Mouse (Mus musculus) hindbrain, embryonic 15.5 days (tissue): Measurements from ENCODE around the gene Reck. TPM values are rescaled to one million over a fixed set of nuclear protein-coding genes. Genes with fewer than 3 reads are reported as not detected.

Source experiments
- ATAC-seq: fragments of 200-750 bp; cut with Nextera tagmentation; 2 replicates; pipeline ENCODE4 v1.8.0; 2017; ENCODE audit warnings: low read depth, moderate number of reproducible peaks, moderate TSS enrichment; ENCODE audit not compliant: low FRiP score
- H3K27ac ChIP-seq: fragments of 300-500 bp; sonication (generic); replicated peaks from 2 replicates; pipeline ENCODE4 v1.5.1; 2015; ENCODE audit warnings: mild to moderate bottlenecking, inconsistent platforms
- H3K27me3 ChIP-seq: fragments of 300-500 bp; sonication (generic); 2 replicates; pipeline ENCODE4 v1.6.1; 2015; ENCODE audit warnings: control low read depth, inconsistent platforms
- H3K36me3 ChIP-seq: fragments of 300-500 bp; sonication (generic); 2 replicates; pipeline ENCODE4 v1.6.1; 2015; ENCODE audit warnings: control low read depth, inconsistent platforms
- H3K4me1 ChIP-seq: fragments of 300-500 bp; sonication (generic); replicated peaks from 2 replicates; pipeline ENCODE4 v1.6.1; 2015; ENCODE audit warnings: control low read depth, inconsistent platforms
- H3K4me2 ChIP-seq: fragments of 300-500 bp; sonication (generic); 2 replicates; pipeline ENCODE4 v1.6.1; 2015; ENCODE audit warnings: moderate library complexity, mild to moderate bottlenecking, inconsistent platforms
- H3K4me3 ChIP-seq: fragments of 300-500 bp; sonication (generic); 2 replicates; pipeline ENCODE4 v1.5.1; 2015; ENCODE audit warnings: mild to moderate bottlenecking, inconsistent platforms
- H3K9ac ChIP-seq: fragments of 300-500 bp; sonication (generic); 2 replicates; pipeline ENCODE4 v1.6.1; 2015; ENCODE audit warnings: inconsistent platforms
- H3K9me3 ChIP-seq: fragments of 300-500 bp; sonication (generic); 2 replicates; pipeline ENCODE4 v1.6.1; 2016; ENCODE audit warnings: control low read depth, inconsistent platforms
- WGBS: fragments of 180-500 bp; shearing (Covaris S2); methylation state at CpG from one replicate; pipeline ENCODE4 v1.1.7; 2015; 5-methylcytosine and 5-hydroxymethylcytosine counted together
- polyA plus RNA-seq: library from polyadenylated mRNA; unstranded; fragments of >200 nt; fragmentation: Nextera tagmentation; extraction: Ambion mirVana; gene quantifications from 2 replicates; pipeline ENCODE4 v1.2.1, GENCODE M21; 2015

The Reck gene
- polyA plus RNA-seq, 1 experiment from 2014 or later, result 5.4 TPM

DNA sequence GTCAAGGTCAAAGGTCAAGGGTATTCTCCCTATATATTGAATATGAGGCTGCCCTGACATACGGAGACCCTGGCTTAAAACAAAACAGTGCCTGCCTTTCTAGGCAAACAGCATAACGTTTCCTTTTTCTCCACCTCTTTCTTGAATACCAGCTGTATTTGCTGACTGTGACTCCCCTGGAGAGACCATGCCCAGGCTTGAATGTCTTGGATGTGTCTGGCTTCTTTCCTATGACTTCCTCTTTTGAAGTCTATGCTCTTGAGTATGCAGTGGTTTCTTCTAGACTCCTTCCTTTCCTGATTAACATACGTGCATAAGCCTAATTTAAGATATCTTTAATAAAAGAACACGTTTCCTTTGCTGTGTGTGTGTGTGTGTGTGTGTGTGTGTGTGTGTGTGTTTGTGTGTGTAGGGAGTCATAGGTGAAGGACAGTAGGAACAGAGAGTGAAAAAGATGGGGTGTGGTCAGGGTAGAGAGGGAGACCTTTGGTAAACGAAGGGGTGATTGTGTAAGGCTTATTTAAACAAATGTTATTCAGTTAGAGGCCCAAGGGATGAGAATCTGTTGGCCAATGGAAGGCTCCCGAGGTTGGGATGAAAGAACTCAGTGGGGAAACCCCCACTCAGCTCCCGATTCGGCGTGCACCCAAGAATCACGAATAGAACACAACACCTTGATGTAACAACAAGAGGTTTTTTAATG lies 99.7 kb downstream of the Reck start:
- Histone ChIP-seq H3K36me3 (no peaks in the 10 kb centered on the region), H3K27me3 (no peaks in the 10 kb centered on the region), H3K4me3 (no peak overlapping the region), H3K9me3 (no peaks in the 10 kb centered on the region), H3K9ac (no peak overlapping the region), H3K27ac (no peak overlapping the region), H3K4me2 (no peak overlapping the region), H3K4me1 (peaks cover 39% of the 10 kb centered on the region)
- 83% methylated on average over 10 of the region's 10 CpGs for WGBS
- ATAC-seq, result no peak

GRCm38 (mm10) chr4:43976223-43976740 lies 101.0 kb downstream of the Reck start:
- H3K9ac ChIP-seq, result no peak overlapping the region
- H3K4me2 ChIP-seq, result no peak overlapping the region
- no peak overlapping the region for H3K4me3 ChIP-seq
- no peaks in the 10 kb centered on the region for H3K9me3 ChIP-seq
- no peaks in the 10 kb centered on the region for H3K36me3 ChIP-seq
- no peak for ATAC-seq
- H3K4me1 ChIP-seq, result peaks cover 41% of the 10 kb centered on the region
- 86% methylated on average over 6 of the region's 6 CpGs for WGBS
- H3K27ac ChIP-seq, result no peak overlapping the region
- H3K27me3 ChIP-seq, result no peaks in the 10 kb centered on the region

DNA sequence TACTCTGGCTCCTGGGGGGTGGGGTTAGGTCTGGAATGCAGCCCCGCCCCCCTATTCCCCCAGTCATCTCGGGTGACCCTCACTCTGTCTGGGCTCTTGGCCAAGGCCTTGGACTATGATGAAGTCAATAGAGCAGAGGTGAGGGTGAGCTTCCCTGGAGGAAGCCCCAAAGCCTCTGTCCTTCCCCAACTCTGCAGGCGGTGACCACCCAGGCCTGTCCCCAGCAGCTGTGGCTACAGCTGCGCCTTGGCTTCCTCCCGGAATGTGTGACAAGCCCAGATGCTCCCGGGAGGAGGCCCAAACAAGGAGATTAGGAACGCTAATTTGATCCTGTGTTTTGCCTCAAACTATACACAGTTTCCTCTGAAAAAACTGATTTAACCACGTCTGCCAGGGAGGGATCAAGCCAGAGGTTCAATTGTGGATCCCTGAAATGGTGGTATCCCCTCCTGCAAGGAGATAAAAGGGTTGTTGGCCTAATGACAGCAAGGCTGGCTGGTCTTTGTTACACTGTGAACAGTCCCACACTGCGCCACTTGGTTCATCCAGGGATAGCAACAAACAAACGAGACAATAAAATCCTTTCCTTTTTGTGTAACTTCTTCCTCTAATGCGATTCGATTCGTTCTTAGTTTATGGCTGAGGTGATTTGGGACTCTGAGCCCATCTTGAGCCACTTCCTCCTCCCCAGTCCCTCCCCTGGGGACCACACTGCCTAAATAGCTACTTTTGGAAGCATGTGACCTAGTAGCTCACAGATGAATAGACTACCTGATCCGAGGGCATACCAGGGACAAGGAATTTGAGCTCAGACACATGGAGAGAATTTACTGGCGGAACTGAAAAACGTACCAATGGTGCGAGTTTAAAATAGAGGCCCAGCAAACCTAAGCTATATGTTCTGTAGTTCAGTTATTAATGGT lies 103.5 kb downstream of the Reck start:
- ATAC-seq, result no peak
- Histone ChIP-seq H3K4me1 (peaks cover 29% of the 10 kb centered on the region), H3K36me3 (no peaks in the 10 kb centered on the region), H3K27me3 (no peaks in the 10 kb centered on the region), H3K4me2 (no peak overlapping the region), H3K9ac (no peak overlapping the region), H3K4me3 (no peak overlapping the region), H3K27ac (peak overlapping the region; percentile 56), H3K9me3 (no peaks in the 10 kb centered on the region)
- 28% methylated on average over 17 of the region's 17 CpGs for WGBS

DNA sequence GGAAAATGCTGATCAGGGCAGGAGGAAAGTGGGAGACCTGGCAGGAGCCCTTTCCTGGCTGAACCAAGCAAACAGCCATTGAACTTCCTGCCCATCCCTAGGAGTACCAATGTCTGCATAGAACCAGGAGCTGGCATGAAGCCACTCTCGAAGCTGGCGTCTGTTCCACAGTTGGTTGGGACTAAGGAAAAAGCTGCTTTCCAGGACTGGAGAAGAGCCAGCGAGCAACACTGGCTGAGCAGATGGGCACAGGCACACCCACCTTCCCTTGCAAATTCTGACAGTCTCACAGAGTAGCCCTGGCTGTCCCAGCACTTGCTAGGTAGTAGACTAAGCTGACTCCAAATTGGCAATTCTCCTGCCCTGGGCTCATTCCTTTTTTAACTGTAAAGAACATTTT lies 104.4 kb downstream of the Reck start:
- Histone ChIP-seq H3K4me1 (peaks cover 28% of the 10 kb centered on the region), H3K36me3 (no peaks in the 10 kb centered on the region), H3K27me3 (no peaks in the 10 kb centered on the region), H3K4me2 (no peak overlapping the region), H3K4me3 (no peak overlapping the region), H3K27ac (peak overlapping the region; percentile 56; the same call in 1 of the 2 replicates), H3K9me3 (no peaks in the 10 kb centered on the region), H3K9ac (no peak overlapping the region)
- 52% methylated on average over 3 of the region's 3 CpGs for WGBS
- peak; percentile 52 for ATAC-seq

GRCm38 (mm10) chr4:43980236-43980635 lies 104.9 kb downstream of the Reck start:
- ATAC-seq, result no peak
- no peak overlapping the region for H3K9ac ChIP-seq
- no peak overlapping the region for H3K27ac ChIP-seq
- H3K27me3 ChIP-seq, result no peaks in the 10 kb centered on the region
- H3K4me1 ChIP-seq, result peaks cover 28% of the 10 kb centered on the region
- H3K36me3 ChIP-seq, result no peaks in the 10 kb centered on the region
- H3K9me3 ChIP-seq, result no peaks in the 10 kb centered on the region
- no peak overlapping the region for H3K4me3 ChIP-seq
- no peak overlapping the region for H3K4me2 ChIP-seq
- WGBS, result 86% methylated on average over 4 of the region's 4 CpGs

- 96% methylated on average over 6 of the region's 6 CpGs for WGBS
- Histone ChIP-seq H3K9ac (no peak overlapping the region), H3K4me1 (peaks cover 28% of the 10 kb centered on the region), H3K9me3 (no peaks in the 10 kb centered on the region), H3K4me2 (no peak overlapping the region), H3K36me3 (no peaks in the 10 kb centered on the region), H3K4me3 (no peak overlapping the region), H3K27me3 (no peaks in the 10 kb centered on the region), H3K27ac (no peak overlapping the region)
- no peak for ATAC-seq
These were observed 105.5 kb downstream of the Reck start for GRCm38 (mm10) chr4:43980846-43981245.

- H3K27me3 ChIP-seq, result no peaks in the 10 kb centered on the region
- no peak overlapping the region for H3K9ac ChIP-seq
- H3K4me1 ChIP-seq, result peaks cover 28% of the 10 kb centered on the region
- 93% methylated on average over 7 of the region's 7 CpGs for WGBS
- no peak overlapping the region for H3K4me2 ChIP-seq
- no peak overlapping the region for H3K27ac ChIP-seq
- H3K9me3 ChIP-seq, result no peaks in the 10 kb centered on the region
- H3K36me3 ChIP-seq, result no peaks in the 10 kb centered on the region
- H3K4me3 ChIP-seq, result no peak overlapping the region
- ATAC-seq, result no peak
These were observed 105.9 kb downstream of the Reck start for GRCm38 (mm10) chr4:43981251-43981650.

DNA sequence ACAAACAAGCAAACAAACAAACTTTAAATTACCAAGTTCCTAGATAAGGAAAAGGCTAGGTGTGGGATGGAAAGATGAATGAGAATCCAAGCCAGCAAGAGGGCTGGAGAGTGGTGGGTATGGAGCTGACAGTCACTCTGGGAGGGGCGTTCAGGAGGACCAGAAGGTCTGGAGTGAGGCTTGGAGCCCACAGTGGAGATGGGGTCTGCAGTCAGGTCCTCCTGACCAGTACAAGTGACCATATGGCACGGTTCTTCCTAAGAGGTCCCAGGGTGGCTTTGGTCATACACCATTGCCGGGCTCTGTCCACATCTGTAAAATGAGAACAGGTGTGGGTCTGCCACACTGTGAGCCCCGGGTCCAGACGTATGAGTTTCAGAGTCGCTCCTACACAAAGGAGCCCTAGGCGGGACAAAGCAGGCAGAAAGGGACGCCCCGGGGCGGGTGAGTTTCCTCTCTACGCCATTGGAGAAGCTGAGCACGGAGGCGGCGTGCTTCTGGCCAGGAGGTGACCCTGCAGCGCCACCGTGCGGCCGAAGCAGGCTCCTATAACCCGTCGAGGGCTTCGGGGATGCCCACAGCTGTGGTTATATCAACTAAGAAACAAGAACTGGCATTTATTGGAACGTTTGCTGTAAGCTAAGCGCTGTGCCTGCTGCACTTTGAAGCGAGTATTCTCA lies 106.9 kb downstream of the Reck start:
- Histone ChIP-seq H3K9ac (peak overlapping the region; percentile 35), H3K27me3 (no peaks in the 10 kb centered on the region), H3K9me3 (no peaks in the 10 kb centered on the region), H3K27ac (0 out of 2 replicates have a peak overlapping the region, but pooled peaks have one; percentile 23), H3K36me3 (no peaks in the 10 kb centered on the region), H3K4me1 (peaks cover 28% of the 10 kb centered on the region), H3K4me3 (peak overlapping the region; percentile 33), H3K4me2 (peak overlapping the region; percentile 63)
- peak; percentile 95 for ATAC-seq
- 2% methylated on average over 24 of the region's 24 CpGs for WGBS

- 77% methylated on average over 11 of the region's 11 CpGs for WGBS
- ATAC-seq, result no peak
These were observed 107.9 kb downstream of the Reck start, which contains the start of gene Ccin for GRCm38 (mm10) chr4:43983181-43983580. Gene Ccin (plus strand): TSS chr4:43983483.

DNA sequence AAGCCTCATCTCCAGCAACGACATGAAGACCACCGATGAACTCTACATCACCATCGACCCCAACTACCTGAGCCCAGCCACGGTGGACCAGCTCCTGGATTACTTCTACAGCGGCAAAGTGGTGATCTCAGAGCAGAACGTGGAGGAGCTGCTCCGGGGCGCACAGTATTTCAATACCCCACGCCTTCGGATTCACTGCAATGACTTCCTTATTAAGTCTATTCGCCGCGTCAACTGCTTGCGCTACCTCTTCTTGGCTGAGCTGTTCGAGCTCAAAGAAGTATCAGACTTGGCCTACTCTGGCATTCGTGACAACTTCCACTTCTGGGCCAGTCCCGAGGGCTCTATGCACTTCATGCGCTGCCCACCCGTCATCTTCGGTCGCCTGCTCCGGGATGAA lies 108.4 kb downstream of the Reck start:
- WGBS, result 95% methylated on average over 22 of the region's 22 CpGs

More at GRCm38 (mm10) chr4:43983181-43983580, 107.9 kb downstream of the Reck start, which contains the start of gene Ccin:
- peak within 1 kb of the TSS; percentile 35; the same call in 1 of the 2 replicates for H3K9ac ChIP-seq
- peaks cover 25% of the 10 kb centered on the region for H3K4me1 ChIP-seq
- H3K4me3 ChIP-seq, result peak within 1 kb of the TSS; percentile 33
- H3K27ac ChIP-seq, result 0 out of 2 replicates have a peak within 1 kb of the TSS, but pooled peaks have one; percentile 23
- no peaks in the 10 kb centered on the region for H3K9me3 ChIP-seq
- H3K4me2 ChIP-seq, result peak within 1 kb of the TSS; percentile 63
- H3K36me3 ChIP-seq, result no peaks in the 10 kb centered on the region
- H3K27me3 ChIP-seq, result no peaks in the 10 kb centered on the region

GRCm38 (mm10) chr4:43984326-43984725 lies 109.0 kb downstream of the Reck start:
- Histone ChIP-seq H3K4me3 (no peak overlapping the region), H3K4me1 (peaks cover 13% of the 10 kb centered on the region), H3K27ac (no peak overlapping the region), H3K9ac (no peak overlapping the region), H3K27me3 (no peaks in the 10 kb centered on the region), H3K9me3 (no peaks in the 10 kb centered on the region), H3K4me2 (no peak overlapping the region), H3K36me3 (no peaks in the 10 kb centered on the region)
- 94% methylated on average over 19 of the region's 19 CpGs for WGBS
- ATAC-seq, result no peak

More for the DNA sequence above, 108.4 kb downstream of the Reck start:
- H3K9ac ChIP-seq, result no peak overlapping the region
- H3K9me3 ChIP-seq, result no peaks in the 10 kb centered on the region
- no peaks in the 10 kb centered on the region for H3K27me3 ChIP-seq
- H3K4me2 ChIP-seq, result no peak overlapping the region
- no peak overlapping the region for H3K27ac ChIP-seq
- ATAC-seq, result no peak
- H3K4me1 ChIP-seq, result peaks cover 19% of the 10 kb centered on the region
- no peaks in the 10 kb centered on the region for H3K36me3 ChIP-seq
- no peak overlapping the region for H3K4me3 ChIP-seq
